In genomic region chr9:50518781-50519180, GRCm38 (mm10) we compare ENCODE assay signal across 8 mouse cellular contexts. TPM values are rescaled to one million over a fixed set of nuclear protein-coding genes. Genes with fewer than 3 reads are reported as not detected.
DNase-seq lines count a peak whose midpoint lies in the region; ATAC-seq and TF ChIP-seq lines count a peak whose summit lies in the region.
"Had no signal": no experiment of that assay in that cellular context is flagged by ENCODE, and none has a peak within 500 bp of the region (broad histone marks: within the 10 kb centered on the region; RNA-seq: fewer than 3 reads in every experiment).

No protein-coding gene starts in this region.

- ATAC-seq in kidney, postnatal 0 days (replicated peaks; ENCODE audit: low FRiP score, low read depth) = no peak

- WGBS in kidney, postnatal 0 days = 13% methylated on average over 2 of the region's 2 CpGs

- H3K9ac ChIP-seq in kidney, postnatal 0 days (ENCODE audit: low read depth, low read length) = no peak overlapping the region

- peak; percentile 67 for TF ChIP-seq CTCF in kidney, postnatal 0 days (IDR thresholded peaks at IDR 0.05; ENCODE audit: low read depth)

- no peaks in the 10 kb centered on the region for H3K4me1 ChIP-seq in kidney, postnatal 0 days (replicated peaks; ENCODE audit: insufficient read depth, low read length)

- 0 out of 2 replicates have a peak, but pooled peaks cover 4% of the 10 kb centered on the region for H3K36me3 ChIP-seq in kidney, postnatal 0 days (ENCODE audit: insufficient read depth, low read length)

- peak; percentile 47 for DNase-seq in kidney, postnatal 0 days (ENCODE audit: low spot score)
- DNase-seq in kidney, postnatal 14 days = no peak
- DNase-seq in B cell, adult 2 months = peak; percentile 18 to 30
- peak; percentile 83 for DNase-seq in ES-CJ7 (ENCODE audit: low read depth, low spot score)
- peak; percentile 62 for DNase-seq in induced T-regulatory cell, adult 2 months (ENCODE audit: low read depth)
- DNase-seq in left cerebral cortex, adult 9 months (ENCODE audit: low spot score in 2 of 2) = no peak
- no peak for DNase-seq in cerebellum, postnatal 36 days
- DNase-seq: gastrocnemius, postnatal 25 days had no signal

- H3K27ac ChIP-seq in kidney, postnatal 0 days = no peak overlapping the region

- H3K4me2 ChIP-seq in kidney, postnatal 0 days (ENCODE audit: low read length) = no peak overlapping the region

- H3K27me3 ChIP-seq in kidney, postnatal 0 days (ENCODE audit: insufficient read depth, low read length) = no peaks in the 10 kb centered on the region

- no peak overlapping the region for H3K4me3 ChIP-seq in kidney, postnatal 0 days (replicated peaks; ENCODE audit: low read depth, low read length)

- H3K9me3 ChIP-seq in kidney, postnatal 0 days (replicated peaks; ENCODE audit: low read length) = no peaks in the 10 kb centered on the region

RNA-seq across cellular contexts. Expression of gene Pts, which starts 9.7 kb away (rescaled TPM):
- polyA plus RNA-seq in kidney, postnatal 0 days (2015; fragmentation: Nextera tagmentation; extraction: Ambion mirVana) = 133 and 139 TPM in 2 replicates

RNA-seq across cellular contexts. Expression of gene Plet1, which starts 24.5 kb away (rescaled TPM):
- polyA plus RNA-seq in kidney, postnatal 0 days (2015; fragmentation: Nextera tagmentation; extraction: Ambion mirVana) = 53.4 and 54.5 TPM in 2 replicates

RNA-seq across cellular contexts. Expression of gene Il18, which starts 35.8 kb away (rescaled TPM):
- 3.7 and 5.2 TPM in 2 replicates for polyA plus RNA-seq in kidney, postnatal 0 days (2015; fragmentation: Nextera tagmentation; extraction: Ambion mirVana)

RNA-seq across cellular contexts. Expression of gene Bco2, which starts 36.2 kb away (rescaled TPM):
- polyA plus RNA-seq in kidney, postnatal 0 days (2015; fragmentation: Nextera tagmentation; extraction: Ambion mirVana) = 0.17 and 0.27 TPM in 2 replicates

RNA-seq across cellular contexts. Expression of gene Tex12, which starts 42.3 kb away (rescaled TPM):
- not detected in 2 replicates for polyA plus RNA-seq in kidney, postnatal 0 days (2015; fragmentation: Nextera tagmentation; extraction: Ambion mirVana)

Comparison
In these comparisons a context has a peak if more than half of its experiments do, and no peak if none do; other contexts are left out.
1. DNase-seq: peak in kidney, postnatal 0 days (single experiment), B cell, adult 2 months (2 of 2), ES-CJ7 (single experiment) and induced T-regulatory cell, adult 2 months (single experiment); none in kidney, postnatal 14 days (single experiment), left cerebral cortex, adult 9 months (0 of 2) and cerebellum, postnatal 36 days (0 of 2).